Mouse (Mus musculus): ENCODE results near the gene Mbtd1. TPM values are rescaled to one million over a fixed set of nuclear protein-coding genes. Genes with fewer than 3 reads are reported as not detected.
A peak's percentile ranks its signal among the peaks of the same experiment; 100 is the strongest.

The Mbtd1 gene
- total RNA-seq, 4 experiments from 2014 or later, result 10.5 to 14.3 (median 12.4) TPM

DNA sequence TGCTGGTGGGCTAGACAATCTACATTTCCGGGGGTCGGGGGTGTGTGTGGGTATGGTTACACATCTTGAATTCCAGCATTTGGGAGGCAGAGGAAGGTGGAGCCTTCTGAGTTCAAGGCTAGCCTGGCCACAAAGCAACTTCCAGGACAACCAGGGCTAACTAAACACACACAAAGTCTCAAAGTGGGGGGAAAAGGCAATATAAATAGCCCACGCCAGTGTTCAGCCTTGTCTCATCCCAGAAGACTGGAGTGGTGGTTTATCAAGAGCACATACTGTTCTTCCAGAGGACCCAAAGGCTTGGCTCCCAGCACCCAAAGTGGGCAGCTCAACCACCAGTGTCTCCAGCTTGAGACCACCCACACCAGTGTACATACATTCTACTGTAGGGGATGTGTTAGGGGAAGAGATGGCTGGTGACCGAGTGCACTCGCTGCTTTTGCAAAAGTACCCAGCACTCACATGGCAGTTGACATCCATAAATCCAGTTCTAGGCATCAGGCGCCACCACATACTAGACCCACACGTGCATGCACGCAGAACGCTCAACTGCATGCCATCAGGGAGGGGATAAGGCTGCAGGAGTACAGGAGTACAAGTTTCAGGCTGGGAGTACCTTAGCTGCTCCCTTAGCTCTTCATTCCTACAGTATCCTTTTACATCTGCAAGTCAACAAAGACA is 63.4 kb downstream of the Mbtd1 start:
- no peak for DNase-seq (ENCODE audit: low spot score)

- DNase-seq (ENCODE audit: low spot score), result no peak
Measured at GRCm38 (mm10) chr11:93950045-93950444, 64.4 kb downstream of the Mbtd1 start.

DNA sequence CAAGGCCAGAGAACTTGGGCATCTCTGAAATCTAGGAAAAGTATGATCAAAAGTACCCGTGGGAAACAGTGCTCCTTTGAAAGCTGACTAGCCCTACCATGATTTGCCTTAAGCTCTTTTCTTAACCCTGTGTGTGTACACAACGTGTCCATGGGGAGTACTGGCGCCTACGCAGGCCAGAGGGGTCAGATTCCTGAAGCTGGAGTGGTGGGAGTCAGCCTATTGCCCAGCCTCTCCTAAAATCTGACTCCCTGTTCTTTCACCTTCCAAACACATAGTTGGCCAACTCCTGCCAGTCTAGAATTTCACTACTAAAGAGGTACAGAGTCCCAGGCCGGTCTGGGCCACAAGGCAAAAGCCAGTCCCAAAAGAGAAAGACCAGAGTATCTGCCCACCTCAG is 66.7 kb downstream of the Mbtd1 start:
- no peak for DNase-seq (ENCODE audit: low spot score)

- no peak for DNase-seq (ENCODE audit: low spot score)
Measured at GRCm38 (mm10) chr11:93954738-93955255, 69.1 kb downstream of the Mbtd1 start.

GRCm38 (mm10) chr11:93955256-93956150 is 69.9 kb downstream of the Mbtd1 start:
- DNase-seq (ENCODE audit: low spot score), result peak; percentile 93

DNA sequence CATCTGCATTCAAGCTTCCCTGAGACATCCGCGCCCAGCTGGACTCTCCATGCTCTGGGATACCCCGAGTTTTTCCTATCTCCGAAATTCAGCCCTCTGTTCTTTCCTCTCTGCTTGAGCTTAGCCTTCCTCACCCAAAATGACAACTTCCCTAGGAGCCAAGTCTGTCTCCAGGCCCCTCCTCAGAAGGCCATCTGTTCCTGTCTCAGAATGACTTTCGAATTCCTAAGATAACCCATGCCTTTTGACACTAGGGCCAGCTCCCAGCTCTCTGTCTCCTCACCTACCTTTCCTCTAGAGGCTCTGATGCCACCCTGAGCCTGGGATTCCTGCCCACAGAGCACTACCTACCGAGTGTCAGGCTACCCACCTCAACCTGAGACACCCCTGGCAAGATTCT is 70.5 kb downstream of the Mbtd1 start, which contains the start of gene Nme2:
Nme2 (minus strand) TSS at position 101 of the 400 bp plus-strand sequence.
- no peak for DNase-seq (ENCODE audit: low spot score)

- DNase-seq (ENCODE audit: low spot score), result no peak
Measured at GRCm38 (mm10) chr11:93957031-93957555, 71.4 kb downstream of the Mbtd1 start.

DNA sequence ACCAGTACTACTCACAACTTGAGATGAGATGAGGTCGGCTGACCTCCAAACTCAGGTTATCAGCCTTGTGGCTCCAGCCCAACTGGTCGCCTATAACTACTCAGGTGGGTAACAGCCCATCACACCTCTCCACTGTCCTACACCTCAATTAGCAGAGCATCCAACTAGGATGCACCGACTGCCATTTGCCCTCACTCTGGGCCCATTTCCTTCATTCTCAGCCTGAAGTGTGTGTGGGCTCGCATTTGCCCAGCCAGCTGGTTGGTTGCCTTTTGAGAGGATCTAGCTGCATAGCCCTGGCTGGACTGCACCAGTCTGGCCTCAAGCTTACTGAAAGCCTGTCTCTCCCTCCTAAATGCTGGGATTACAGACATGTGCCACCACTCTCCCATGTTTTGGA is 72.1 kb downstream of the Mbtd1 start:
- DNase-seq (ENCODE audit: low spot score), result no peak

DNA sequence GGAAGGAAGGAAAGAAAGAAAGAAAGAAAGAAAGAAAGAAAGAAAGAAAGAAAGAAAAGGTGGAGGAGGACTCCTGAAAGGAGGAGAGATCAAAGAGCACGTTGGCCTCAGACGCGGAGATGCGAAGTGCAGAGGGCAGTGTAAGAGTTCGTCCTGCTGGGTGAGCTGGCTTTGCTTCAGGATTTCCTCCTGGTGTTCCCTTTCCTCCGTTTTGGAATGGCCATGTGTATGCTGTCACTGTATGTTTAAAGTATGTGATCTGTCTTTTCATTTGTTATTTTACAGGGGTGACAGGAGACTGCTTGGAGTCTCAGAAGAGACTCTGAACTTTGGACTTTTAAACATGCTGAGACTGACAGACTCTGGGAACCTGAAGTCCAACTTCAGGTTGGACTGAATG is 75.8 kb downstream of the Mbtd1 start:
- no peak for DNase-seq (ENCODE audit: low spot score)

- no peak for DNase-seq (ENCODE audit: low spot score)
Measured at GRCm38 (mm10) chr11:93963013-93963412, 77.4 kb downstream of the Mbtd1 start.

GRCm38 (mm10) chr11:93965391-93965790 is 79.7 kb downstream of the Mbtd1 start:
- DNase-seq (ENCODE audit: low spot score), result no peak

DNA sequence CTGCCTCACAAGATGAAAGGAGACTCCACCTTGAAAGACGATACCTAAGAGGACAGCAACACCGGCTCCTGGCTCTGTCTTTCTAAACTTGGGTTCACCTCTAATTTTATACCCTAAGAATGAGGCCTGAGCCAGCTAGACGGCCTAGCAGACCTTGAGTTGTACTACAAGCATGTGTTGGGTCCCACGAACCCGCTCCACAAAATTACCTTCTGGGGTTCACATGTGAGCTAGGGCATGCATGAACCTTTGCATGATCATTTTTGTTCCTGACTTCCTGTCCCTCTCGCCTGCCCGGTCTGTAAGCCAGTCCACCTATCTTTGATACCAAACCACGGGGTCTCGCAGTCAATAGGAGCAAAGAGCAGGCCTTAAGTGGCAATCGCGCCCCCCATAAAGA is 81.7 kb downstream of the Mbtd1 start:
- DNase-seq (ENCODE audit: low spot score), result no peak

GRCm38 (mm10) chr11:93968005-93968847 is 82.6 kb downstream of the Mbtd1 start, which contains the start of the genes Gm20390 and Nme1:
Gene Gm20390, minus strand, starts transcription at chr11:93968293.
Gene Nme1, minus strand, starts transcription at chr11:93968521.
- DNase-seq (ENCODE audit: low spot score), result peak; percentile 99

DNA sequence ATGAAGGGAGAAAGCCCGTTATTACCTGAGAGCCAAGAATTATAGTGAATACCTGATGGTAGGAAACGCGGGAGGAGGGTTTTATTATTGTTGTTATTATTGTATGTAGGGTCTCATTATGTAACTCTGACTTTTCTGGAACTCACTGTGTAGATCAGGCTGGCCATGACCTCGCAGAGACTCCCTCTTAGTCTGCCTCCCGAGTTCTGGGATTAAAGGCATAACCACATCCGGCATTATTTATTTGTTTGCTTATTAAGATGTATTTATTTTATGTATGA is 83.1 kb downstream of the Mbtd1 start:
- no peak for DNase-seq (ENCODE audit: low spot score)

DNA sequence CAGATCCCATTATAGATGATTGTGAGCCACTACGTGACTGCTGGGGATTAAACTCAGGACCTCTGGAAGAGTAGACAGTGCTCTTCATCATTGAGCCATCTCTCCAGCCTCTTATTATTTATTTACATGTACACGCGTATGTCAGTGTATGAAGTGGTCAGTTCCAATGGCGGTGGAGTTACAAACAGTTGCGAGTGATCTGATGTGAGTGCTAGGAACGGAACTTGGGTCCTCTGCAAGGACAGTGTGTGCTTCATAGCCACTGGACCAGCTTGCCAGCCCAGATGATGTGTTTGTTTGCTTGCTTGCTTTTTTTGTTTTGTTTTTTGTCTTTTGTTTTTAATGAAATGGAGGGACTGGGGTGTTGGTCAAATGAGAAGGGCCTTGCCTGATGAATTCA is 83.5 kb downstream of the Mbtd1 start:
- no peak for DNase-seq (ENCODE audit: low spot score)

GRCm38 (mm10) chr11:93969799-93970198 is 84.1 kb downstream of the Mbtd1 start:
- no peak for DNase-seq (ENCODE audit: low spot score)

DNA sequence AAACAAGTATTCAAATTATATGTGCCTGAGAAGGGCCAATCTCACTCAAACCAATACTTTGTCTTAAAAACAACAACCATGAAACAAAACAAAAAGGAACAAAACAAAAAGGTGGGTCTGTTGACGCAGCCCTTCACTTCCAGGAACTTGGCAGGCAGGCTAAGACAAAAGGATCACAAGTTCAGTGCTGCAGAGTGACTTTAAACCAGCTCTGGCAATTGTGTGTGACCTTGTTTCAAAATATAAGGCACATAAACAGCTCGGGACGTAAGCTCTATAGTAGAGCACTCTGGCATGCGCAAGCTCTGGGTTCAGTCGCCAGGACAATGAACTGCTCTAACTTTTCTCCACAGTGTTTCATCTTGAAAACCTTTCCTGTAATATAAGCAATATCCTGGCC is 87.3 kb downstream of the Mbtd1 start:
- no peak for DNase-seq (ENCODE audit: low spot score)

- no peak for DNase-seq (ENCODE audit: low spot score)
Measured at GRCm38 (mm10) chr11:93979502-93980049, 93.9 kb downstream of the Mbtd1 start.

DNA sequence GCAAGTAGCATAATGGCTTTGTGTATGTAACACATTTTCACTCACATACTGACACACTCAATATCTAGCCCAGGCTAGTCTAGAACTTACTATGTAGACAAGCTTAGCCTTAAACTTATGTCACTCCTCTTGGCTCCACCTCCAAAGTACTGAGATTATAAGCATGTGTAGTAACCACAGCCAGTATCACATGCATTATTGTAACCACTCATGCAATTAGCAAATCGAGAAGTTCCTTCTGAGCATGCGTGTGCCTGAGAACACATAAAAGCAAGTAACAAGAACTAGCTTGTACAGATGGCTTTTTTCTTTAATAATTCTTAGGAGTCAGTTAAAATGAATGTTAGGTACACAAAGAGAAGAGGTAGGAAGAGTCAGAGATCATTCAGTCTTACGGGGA is 99.0 kb downstream of the Mbtd1 start:
- no peak for DNase-seq (ENCODE audit: low spot score)

DNA sequence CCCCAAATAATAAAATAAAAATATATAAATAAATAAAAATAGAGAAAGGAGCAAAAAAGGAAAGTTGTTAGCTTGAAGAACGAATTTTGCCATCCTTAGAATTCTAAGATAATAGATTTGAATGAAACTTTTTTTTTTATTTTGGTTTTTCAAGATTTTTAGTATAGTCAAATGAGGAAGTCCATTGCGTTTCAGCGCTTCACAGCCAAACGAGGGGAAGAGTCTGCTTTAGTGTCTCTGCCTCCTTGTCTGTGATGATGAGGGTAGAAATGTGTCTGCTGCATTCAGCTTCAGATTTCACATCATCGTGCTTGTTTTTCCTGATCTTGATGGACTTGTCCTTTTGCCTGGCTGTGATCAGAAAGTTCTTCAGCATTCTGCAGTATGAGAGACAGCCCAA is 99.6 kb downstream of the Mbtd1 start:
- DNase-seq (ENCODE audit: low spot score), result no peak

DNA sequence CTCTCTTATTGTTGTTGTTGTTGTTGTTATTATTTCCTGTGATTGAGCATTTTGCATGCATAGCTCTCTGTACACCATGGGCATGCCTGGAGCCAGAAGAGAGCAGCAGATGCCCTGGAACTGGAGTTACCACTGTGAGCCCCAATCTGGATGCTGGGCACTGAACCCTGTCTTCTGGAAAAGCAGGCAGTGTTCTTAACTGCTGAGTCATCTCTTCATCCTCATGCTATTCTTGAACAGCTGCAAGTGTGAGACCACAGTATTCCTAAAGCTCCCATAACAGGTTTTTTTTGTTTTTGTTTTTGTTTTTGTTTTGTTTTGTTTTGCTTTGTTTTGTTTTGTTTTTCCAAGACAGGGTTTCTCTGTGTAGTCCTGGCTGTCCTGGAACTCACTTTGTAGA is 100.6 kb downstream of the Mbtd1 start:
- no peak for DNase-seq (ENCODE audit: low spot score)
